Mouse (Mus musculus) hindbrain, embryonic 13.5 days (tissue): Measurements from ENCODE around the gene Sult1a1. TPM values are rescaled to one million over a fixed set of nuclear protein-coding genes. Genes with fewer than 3 reads are reported as not detected.
"Not testable (repeated sequence)": the region's sequence is repeated elsewhere in the genome, so short reads cannot be mapped to it uniquely, and the experiment has no call there.

Experiments used
- ATAC-seq: fragments of 200-750 bp; cut with Nextera tagmentation; 2 replicates; pipeline ENCODE4 v1.8.0; 2017; ENCODE audit warnings: moderate TSS enrichment; ENCODE audit not compliant: low FRiP score
- H3K27ac ChIP-seq: fragments of 300-500 bp; sonication (generic); 2 replicates; pipeline ENCODE4 v1.5.1; 2015; ENCODE audit warnings: inconsistent platforms, mild to moderate bottlenecking, moderate library complexity
- H3K27me3 ChIP-seq: fragments of 300-500 bp; sonication (generic); 2 replicates; pipeline ENCODE4 v1.6.1; 2015; ENCODE audit warnings: mild to moderate bottlenecking, inconsistent platforms
- H3K36me3 ChIP-seq: fragments of 300-500 bp; sonication (generic); 2 replicates; pipeline ENCODE4 v1.6.1; 2015; ENCODE audit warnings: mild to moderate bottlenecking, inconsistent platforms
- H3K4me1 ChIP-seq: fragments of 300-500 bp; sonication (generic); replicated peaks from 2 replicates; pipeline ENCODE4 v1.6.1; 2015; ENCODE audit warnings: inconsistent platforms
- H3K4me2 ChIP-seq: fragments of 300-500 bp; sonication (generic); 2 replicates; pipeline ENCODE4 v1.6.1; 2015; ENCODE audit warnings: inconsistent platforms, mild to moderate bottlenecking, moderate library complexity
- H3K4me3 ChIP-seq: fragments of 300-500 bp; sonication (generic); 2 replicates; pipeline ENCODE4 v1.5.1; 2015; ENCODE audit warnings: mild to moderate bottlenecking, inconsistent platforms
- H3K9ac ChIP-seq: fragments of 300-500 bp; sonication (generic); 2 replicates; pipeline ENCODE4 v1.6.1; 2015; ENCODE audit warnings: mild to moderate bottlenecking, inconsistent platforms
- H3K9me3 ChIP-seq: fragments of 300-500 bp; sonication (generic); 2 replicates; pipeline ENCODE4 v1.6.1; 2016; ENCODE audit warnings: inconsistent platforms
- WGBS: fragments of 180-500 bp; shearing (Covaris S2); methylation state at CpG from one replicate; pipeline ENCODE4 v1.1.7; 2015; 5-methylcytosine and 5-hydroxymethylcytosine counted together
- polyA plus RNA-seq: library from polyadenylated mRNA; unstranded; fragments of >200 nt; fragmentation: Nextera tagmentation; extraction: Ambion mirVana; gene quantifications from 2 replicates; pipeline ENCODE4 v1.2.1, GENCODE M21; 2015

The Sult1a1 gene
- polyA plus RNA-seq, 1 experiment from 2014 or later, result 1.4 TPM

- H3K9ac ChIP-seq, result no peak overlapping the region
- no peak overlapping the region for H3K4me2 ChIP-seq
- ATAC-seq, result no peak
- no peaks in the 10 kb centered on the region for H3K36me3 ChIP-seq
- H3K4me3 ChIP-seq, result no peak overlapping the region
- no peaks in the 10 kb centered on the region for H3K9me3 ChIP-seq
- H3K27me3 ChIP-seq, result no peaks in the 10 kb centered on the region
- peaks cover 18% of the 10 kb centered on the region for H3K4me1 ChIP-seq
- no peak overlapping the region for H3K27ac ChIP-seq
- WGBS, result 95% methylated on average over 2 of the region's 2 CpGs
These were observed 25.4 kb downstream of the Sult1a1 start for GRCm38 (mm10) chr7:126650852-126651251.

- Histone ChIP-seq H3K4me3 (peak within 1 kb of the TSS; percentile 56), H3K27ac (peak within 1 kb of the TSS; percentile 95), H3K4me1 (peaks cover 18% of the 10 kb centered on the region), H3K36me3 (no peaks in the 10 kb centered on the region), H3K9me3 (no peaks in the 10 kb centered on the region), H3K4me2 (peak within 1 kb of the TSS; percentile 72), H3K9ac (peak within 1 kb of the TSS; percentile 77), H3K27me3 (no peaks in the 10 kb centered on the region)
- WGBS, result 1% methylated on average over 57 of the region's 57 CpGs
- peak; percentile 98 for ATAC-seq
These were observed 26.8 kb downstream of the Sult1a1 start, which contains the start of gene Sgf29 for GRCm38 (mm10) chr7:126649231-126650051. Gene Sgf29, plus strand, starts transcription at chr7:126649309.

- Histone ChIP-seq H3K4me3 (peak overlapping the region; percentile 56), H3K27me3 (no peaks in the 10 kb centered on the region), H3K4me1 (peaks cover 18% of the 10 kb centered on the region), H3K9ac (peak overlapping the region; percentile 77), H3K9me3 (no peaks in the 10 kb centered on the region), H3K4me2 (peak overlapping the region; percentile 72), H3K36me3 (no peaks in the 10 kb centered on the region), H3K27ac (no peak overlapping the region)
- ATAC-seq, result no peak
- 81% methylated on average over 4 of the region's 4 CpGs for WGBS
These were observed 27.7 kb downstream of the Sult1a1 start for GRCm38 (mm10) chr7:126648486-126648885.

- Histone ChIP-seq H3K27ac (no peak overlapping the region), H3K9me3 (no peaks in the 10 kb centered on the region), H3K4me2 (no peak overlapping the region), H3K4me3 (no peak overlapping the region), H3K27me3 (no peaks in the 10 kb centered on the region), H3K36me3 (no peaks in the 10 kb centered on the region), H3K9ac (no peak overlapping the region), H3K4me1 (peaks cover 17% of the 10 kb centered on the region)
- 64% methylated on average over 5 of the region's 5 CpGs for WGBS
- no peak for ATAC-seq
These were observed 30.5 kb downstream of the Sult1a1 start for GRCm38 (mm10) chr7:126645708-126646107.

- no peaks in the 10 kb centered on the region for H3K36me3 ChIP-seq
- H3K4me3 ChIP-seq, result no peak overlapping the region
- H3K4me1 ChIP-seq, result peaks cover 9% of the 10 kb centered on the region
- H3K9ac ChIP-seq, result no peak overlapping the region
- no peaks in the 10 kb centered on the region for H3K27me3 ChIP-seq
- H3K27ac ChIP-seq, result no peak overlapping the region
- no peak for ATAC-seq
- H3K4me2 ChIP-seq, result no peak overlapping the region
- no peaks in the 10 kb centered on the region for H3K9me3 ChIP-seq
These were observed 31.3 kb downstream of the Sult1a1 start for GRCm38 (mm10) chr7:126644914-126645313.

GRCm38 (mm10) chr7:126644345-126644744 is 31.9 kb downstream of the Sult1a1 start:
- Histone ChIP-seq H3K36me3 (no peaks in the 10 kb centered on the region), H3K9ac (no peak overlapping the region), H3K27me3 (no peaks in the 10 kb centered on the region), H3K4me3 (no peak overlapping the region), H3K9me3 (no peaks in the 10 kb centered on the region), H3K27ac (no peak overlapping the region), H3K4me2 (no peak overlapping the region), H3K4me1 (peaks cover 6% of the 10 kb centered on the region)
- 61% methylated on average over 3 of the region's 3 CpGs for WGBS
- ATAC-seq, result no peak

- H3K27me3 ChIP-seq, H3K4me1 ChIP-seq: not testable (repeated sequence)
- WGBS, result 78% methylated on average over 3 of the region's 3 CpGs
These were observed 33.0 kb downstream of the Sult1a1 start for GRCm38 (mm10) chr7:126643244-126643617.

GRCm38 (mm10) chr7:126642545-126643243 is 33.5 kb downstream of the Sult1a1 start:
- H3K36me3 ChIP-seq, result no peaks in the 10 kb centered on the region
- no peak overlapping the region for H3K4me2 ChIP-seq
- H3K9ac ChIP-seq, result no peak overlapping the region
- H3K27me3 ChIP-seq, result peaks cover 8% of the 10 kb centered on the region; the same call in 1 of the 2 replicates
- no peaks in the 10 kb centered on the region for H3K4me1 ChIP-seq
- no peak overlapping the region for H3K27ac ChIP-seq
- no peaks in the 10 kb centered on the region for H3K9me3 ChIP-seq
- 80% methylated on average over 5 of the region's 5 CpGs for WGBS
- ATAC-seq, result no peak
- no peak overlapping the region for H3K4me3 ChIP-seq

More at GRCm38 (mm10) chr7:126643244-126643617, 33.0 kb downstream of the Sult1a1 start:
- H3K4me2 ChIP-seq, H3K9me3 ChIP-seq, H3K4me3 ChIP-seq, H3K36me3 ChIP-seq, H3K27ac ChIP-seq, ATAC-seq, H3K9ac ChIP-seq: not testable (repeated sequence)

- peaks cover 10% of the 10 kb centered on the region; the same call in 1 of the 2 replicates for H3K27me3 ChIP-seq
- H3K9ac ChIP-seq, result no peak overlapping the region
- no peak overlapping the region for H3K27ac ChIP-seq
- ATAC-seq, result no peak
- no peak overlapping the region for H3K4me2 ChIP-seq
- WGBS, result 23% methylated on average over 4 of the region's 4 CpGs
- H3K4me3 ChIP-seq, result no peak overlapping the region
- no peaks in the 10 kb centered on the region for H3K36me3 ChIP-seq
- H3K9me3 ChIP-seq, result no peaks in the 10 kb centered on the region
- no peaks in the 10 kb centered on the region for H3K4me1 ChIP-seq
These were observed 39.3 kb downstream of the Sult1a1 start for GRCm38 (mm10) chr7:126636733-126637520.

GRCm38 (mm10) chr7:126635375-126635774 is 40.9 kb downstream of the Sult1a1 start:
- H3K4me3 ChIP-seq, result no peak overlapping the region
- no peak overlapping the region for H3K4me2 ChIP-seq
- ATAC-seq, result no peak
- no peaks in the 10 kb centered on the region for H3K9me3 ChIP-seq
- no peak overlapping the region for H3K27ac ChIP-seq
- peaks cover 10% of the 10 kb centered on the region; the same call in 1 of the 2 replicates for H3K27me3 ChIP-seq
- no peaks in the 10 kb centered on the region for H3K4me1 ChIP-seq
- no peak overlapping the region for H3K9ac ChIP-seq
- no peaks in the 10 kb centered on the region for H3K36me3 ChIP-seq

- WGBS, result 88% methylated on average over 2 of the region's 2 CpGs
- H3K4me2 ChIP-seq, result no peak overlapping the region
- no peaks in the 10 kb centered on the region for H3K36me3 ChIP-seq
- H3K4me3 ChIP-seq, result no peak overlapping the region
- ATAC-seq, result no peak
- H3K27ac ChIP-seq, result no peak overlapping the region
- no peaks in the 10 kb centered on the region for H3K9me3 ChIP-seq
- no peaks in the 10 kb centered on the region for H3K27me3 ChIP-seq
- 0 out of 2 replicates have a peak, but pooled peaks cover 4% of the 10 kb centered on the region for H3K4me1 ChIP-seq
- H3K9ac ChIP-seq, result no peak overlapping the region
These were observed 43.8 kb downstream of the Sult1a1 start for GRCm38 (mm10) chr7:126632478-126632877.
